In the genomic region with DNA sequence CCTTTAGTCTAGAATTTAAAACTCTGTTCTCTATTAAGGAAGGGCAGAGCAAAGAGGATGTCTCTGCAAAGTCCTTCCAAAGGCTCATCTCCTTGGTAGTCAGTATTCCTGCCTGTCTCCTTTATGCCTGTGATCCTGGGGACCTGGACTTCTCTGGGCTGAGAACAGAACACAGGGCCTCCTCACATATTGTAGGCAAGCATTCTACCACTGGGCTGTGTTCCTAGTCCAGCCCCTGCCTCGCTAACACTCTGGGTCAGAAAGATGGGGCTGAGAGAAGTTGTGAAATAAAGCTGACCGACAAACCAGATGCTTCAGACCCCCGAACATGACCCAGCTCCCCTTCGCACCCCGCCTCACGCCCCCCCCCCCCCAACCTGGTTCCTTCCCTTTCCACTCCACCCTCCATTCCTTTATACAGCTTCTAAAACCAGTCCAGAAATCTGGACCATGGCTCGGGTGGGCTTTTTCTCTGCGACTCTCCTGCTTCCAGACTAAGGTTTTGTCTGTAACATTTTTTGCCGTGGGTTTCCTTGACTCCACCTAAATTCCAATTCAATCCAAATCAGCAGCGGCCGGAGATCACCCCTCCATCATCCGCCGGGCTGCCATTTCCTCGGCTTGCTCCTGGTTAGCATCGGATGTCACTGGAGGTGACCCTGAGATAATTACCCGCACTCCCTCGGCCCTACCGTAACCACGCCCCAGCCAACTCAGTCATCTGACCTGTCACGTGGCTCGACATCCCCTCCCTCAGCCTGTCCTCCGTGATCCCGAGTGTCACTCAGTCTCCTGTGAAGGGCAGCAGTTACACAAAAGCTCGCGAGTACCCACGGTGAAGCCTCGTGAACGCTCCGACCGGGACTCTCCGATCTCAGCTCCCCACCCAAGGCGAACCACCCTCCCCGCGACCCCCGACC, we compare ENCODE assay signal across 8 mouse cellular contexts.
DNase-seq lines count a peak whose midpoint lies in the region; ATAC-seq lines count a peak whose summit lies in the region.

No protein-coding gene starts in this region.

- no peak overlapping the region for H3K27ac ChIP-seq in forebrain, embryonic 14.5 days (ENCODE audit: low read depth, low read length)
- peak overlapping the region; percentile 77 for H3K27ac ChIP-seq in heart, embryonic 16.5 days (ENCODE audit: low read length)

- no peaks in the 10 kb centered on the region for H3K9me3 ChIP-seq in forebrain, embryonic 14.5 days (replicated peaks; ENCODE audit: control insufficient read depth, low read length)
- H3K9me3 ChIP-seq in heart, embryonic 16.5 days (replicated peaks; ENCODE audit: control insufficient read depth, low read length) = peaks cover 6% of the 10 kb centered on the region

- H3K4me2 ChIP-seq in forebrain, embryonic 14.5 days (ENCODE audit: low read length) = peak overlapping the region; percentile 62
- H3K4me2 ChIP-seq in heart, embryonic 16.5 days (ENCODE audit: low read depth, low read length) = peak overlapping the region; percentile 76

- H3K9ac ChIP-seq in forebrain, embryonic 14.5 days (ENCODE audit: low read length) = peak overlapping the region; percentile 65
- peak overlapping the region; percentile 77 for H3K9ac ChIP-seq in heart, embryonic 16.5 days (ENCODE audit: low read length)

- H3K36me3 ChIP-seq in forebrain, embryonic 14.5 days (ENCODE audit: control insufficient read depth, insufficient read depth, low read length) = no peaks in the 10 kb centered on the region
- no peaks in the 10 kb centered on the region for H3K36me3 ChIP-seq in heart, embryonic 16.5 days (ENCODE audit: control insufficient read depth, insufficient read depth)

- 3% methylated on average over 35 of the region's 35 CpGs for WGBS in forebrain, embryonic 14.5 days
- WGBS in heart, embryonic 16.5 days = 2% methylated on average over 35 of the region's 35 CpGs

- peak; percentile 53 to 65 for DNase-seq in cerebellum, adult 18-20 months
- DNase-seq in forebrain, embryonic 14.5 days (ENCODE audit: low spot score) = peak; percentile 82
- DNase-seq in kidney, postnatal 14 days = peak; percentile 67
- peak; percentile 30 for DNase-seq in liver
- DNase-seq in neural tube, embryonic 10.5 days (ENCODE audit: extremely low spot score, low spot score) = peak; percentile 80
- DNase-seq in testis, postnatal 10 days (ENCODE audit: low spot score) = peak; percentile 70
- DNase-seq in spleen, adult 18-20 months = no peak

- ATAC-seq in forebrain, embryonic 14.5 days = peak; percentile 95
- peak; percentile 99 for ATAC-seq in heart, embryonic 16.5 days (replicated peaks; ENCODE audit: extremely low read depth, insufficient read depth, low FRiP score)

- 0 out of 2 replicates have a peak, but pooled peaks cover 3% of the 10 kb centered on the region for H3K27me3 ChIP-seq in forebrain, embryonic 14.5 days (replicated peaks; ENCODE audit: control insufficient read depth, insufficient read depth, low read length)
- 0 out of 2 replicates have a peak, but pooled peaks cover 2% of the 10 kb centered on the region for H3K27me3 ChIP-seq in heart, embryonic 16.5 days (ENCODE audit: control insufficient read depth, insufficient read depth, low read length)

- H3K4me1 ChIP-seq in forebrain, embryonic 14.5 days (ENCODE audit: control insufficient read depth, insufficient read depth, low read length) = no peaks in the 10 kb centered on the region
- H3K4me1 ChIP-seq in heart, embryonic 16.5 days (ENCODE audit: control insufficient read depth, insufficient read depth, low read length) = no peaks in the 10 kb centered on the region

- peak overlapping the region; percentile 42 for H3K4me3 ChIP-seq in forebrain, embryonic 14.5 days (ENCODE audit: low read depth, low read length)
- peak overlapping the region; percentile 52 for H3K4me3 ChIP-seq in heart, embryonic 16.5 days (ENCODE audit: low read length)

Comparison
In these comparisons a context has a peak if more than half of its experiments do, and no peak if none do; other contexts are left out.
1. DNase-seq: peak in cerebellum, adult 18-20 months (2 of 2), forebrain, embryonic 14.5 days (single experiment), kidney, postnatal 14 days (single experiment), liver (single experiment), neural tube, embryonic 10.5 days (single experiment) and testis, postnatal 10 days (single experiment); none in spleen, adult 18-20 months (0 of 2).